Mouse (Mus musculus): ENCODE measurements at regions not wholly inside any gene's neighbourhood (a gene's known extent, or its start where the extent isn't known, plus 50 kb on each side); places are given as distances from the start of the nearest gene placed in this dataset.

DNA sequence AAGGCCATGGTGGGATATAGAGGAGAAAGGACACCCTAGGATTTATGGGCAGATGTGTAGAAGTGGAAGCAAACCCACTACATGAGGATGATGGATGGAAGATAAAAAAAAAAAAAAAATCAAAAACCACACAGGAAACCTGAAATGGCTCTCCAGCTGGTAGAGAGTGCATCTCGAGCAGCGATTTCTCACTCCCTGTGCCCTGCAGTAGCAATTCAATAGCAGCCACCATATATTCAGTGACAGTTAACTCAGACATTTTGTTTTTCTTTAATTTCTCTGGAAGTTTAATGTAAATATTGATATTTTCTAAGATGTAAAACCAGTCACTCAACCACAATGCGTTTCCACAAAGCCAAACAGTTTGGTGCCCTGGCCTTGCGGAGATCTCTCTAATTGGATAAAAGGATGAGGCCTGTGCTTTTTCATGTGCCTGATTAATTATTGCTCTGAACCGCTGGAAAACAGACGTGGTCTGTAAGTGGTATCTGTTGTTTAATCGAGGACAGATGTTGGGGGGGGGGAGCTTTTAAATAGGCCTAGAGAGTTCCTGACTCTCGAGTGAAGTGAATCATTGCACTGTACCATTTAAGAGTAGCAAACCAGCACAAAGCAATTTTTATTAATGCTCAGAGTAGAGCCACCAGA is 68.0 kb upstream of the Shisa3 start:
- H3K27ac ChIP-seq: no peak overlapping the region
- no peak overlapping the region for H3K4me2 ChIP-seq
- peaks cover 9% of the 10 kb centered on the region for H3K4me1 ChIP-seq (replicated peaks)
- no peaks in the 10 kb centered on the region for H3K36me3 ChIP-seq
- no peaks in the 10 kb centered on the region for H3K9me3 ChIP-seq
- no peak overlapping the region for H3K4me3 ChIP-seq (replicated peaks)
- ATAC-seq (ENCODE audit: insufficient number of reproducible peaks, insufficient read depth, low FRiP score, low TSS enrichment, low read depth): no peak
- peaks cover 11% of the 10 kb centered on the region for H3K27me3 ChIP-seq
- WGBS: 29% methylated on average over 8 of the region's 8 CpGs
- H3K9ac ChIP-seq (replicated peaks): no peak overlapping the region

DNA sequence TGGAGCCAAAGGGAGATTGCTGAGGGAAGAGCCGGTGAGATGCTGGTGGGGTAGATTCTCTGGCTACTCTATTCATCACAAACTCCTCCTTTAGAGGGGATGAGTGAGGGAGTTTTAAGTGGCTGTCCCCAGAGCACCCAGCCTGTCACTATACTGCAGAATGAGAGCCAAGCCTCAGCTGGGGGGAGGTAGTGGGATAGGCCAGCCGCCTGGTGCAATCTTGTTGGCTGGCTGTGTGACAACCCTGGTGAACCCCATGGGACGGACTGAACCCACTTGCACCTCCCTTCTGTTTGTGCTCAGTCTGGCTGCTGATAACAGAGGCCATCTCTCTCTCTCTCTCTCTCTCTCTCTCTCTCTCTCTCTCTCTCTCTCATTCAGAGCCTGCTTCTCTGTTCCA is 65.8 kb upstream of the Shisa3 start:
- H3K4me3 ChIP-seq (replicated peaks): no peak overlapping the region
- H3K4me1 ChIP-seq (replicated peaks): peaks cover 10% of the 10 kb centered on the region
- H3K36me3 ChIP-seq: no peaks in the 10 kb centered on the region
- no peak overlapping the region for H3K4me2 ChIP-seq
- ATAC-seq (ENCODE audit: insufficient number of reproducible peaks, insufficient read depth, low FRiP score, low TSS enrichment, low read depth): no peak
- no peak overlapping the region for H3K9ac ChIP-seq (replicated peaks)
- peaks cover 9% of the 10 kb centered on the region for H3K9me3 ChIP-seq
- H3K27me3 ChIP-seq: peaks cover 11% of the 10 kb centered on the region
- WGBS: 81% methylated on average over 3 of the region's 3 CpGs
- no peak overlapping the region for H3K27ac ChIP-seq

- H3K27ac ChIP-seq: no peak overlapping the region
- H3K9me3 ChIP-seq: peaks cover 9% of the 10 kb centered on the region
- H3K4me1 ChIP-seq (replicated peaks): peaks cover 10% of the 10 kb centered on the region
- no peaks in the 10 kb centered on the region for H3K36me3 ChIP-seq
- H3K27me3 ChIP-seq: peaks cover 11% of the 10 kb centered on the region
- no peak overlapping the region for H3K9ac ChIP-seq (replicated peaks)
- no peak overlapping the region for H3K4me3 ChIP-seq (replicated peaks)
- WGBS: 16% methylated on average over 9 of the region's 9 CpGs
- H3K4me2 ChIP-seq: no peak overlapping the region
- ATAC-seq (ENCODE audit: insufficient number of reproducible peaks, insufficient read depth, low FRiP score, low TSS enrichment, low read depth): no peak
These were observed 63.6 kb upstream of the Shisa3 start for GRCm38 (mm10) chr5:67544028-67544589.

DNA sequence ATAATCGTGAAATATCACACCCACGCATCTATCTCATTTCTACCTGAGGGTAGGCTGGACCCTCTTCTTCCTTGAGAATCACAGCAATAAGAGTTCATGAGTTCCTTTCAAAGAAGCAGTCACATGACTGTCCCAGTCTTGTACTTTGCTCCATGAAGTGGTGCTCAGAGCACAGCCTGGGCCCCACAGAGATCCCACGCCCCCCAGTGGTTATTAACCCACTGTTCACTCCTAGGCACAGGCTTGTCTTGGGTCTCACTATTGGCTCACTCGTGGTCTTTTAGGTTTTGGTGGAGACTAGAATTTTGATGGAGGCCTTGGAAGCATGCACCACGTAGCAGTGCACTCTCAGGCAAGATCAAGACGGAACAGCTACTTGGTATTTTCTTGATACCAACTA is 57.4 kb upstream of the Shisa3 start:
- H3K4me3 ChIP-seq (replicated peaks): no peak overlapping the region
- no peak overlapping the region for H3K9ac ChIP-seq (replicated peaks)
- H3K4me1 ChIP-seq (replicated peaks): no peaks in the 10 kb centered on the region; the same call in 1 of the 2 replicates
- WGBS: 89% methylated on average over 6 of the region's 6 CpGs
- H3K27me3 ChIP-seq: no peaks in the 10 kb centered on the region
- no peak overlapping the region for H3K4me2 ChIP-seq
- no peak for ATAC-seq (ENCODE audit: insufficient number of reproducible peaks, insufficient read depth, low FRiP score, low TSS enrichment, low read depth)
- no peak overlapping the region for H3K27ac ChIP-seq
- H3K9me3 ChIP-seq: peaks cover 9% of the 10 kb centered on the region
- H3K36me3 ChIP-seq: no peaks in the 10 kb centered on the region

DNA sequence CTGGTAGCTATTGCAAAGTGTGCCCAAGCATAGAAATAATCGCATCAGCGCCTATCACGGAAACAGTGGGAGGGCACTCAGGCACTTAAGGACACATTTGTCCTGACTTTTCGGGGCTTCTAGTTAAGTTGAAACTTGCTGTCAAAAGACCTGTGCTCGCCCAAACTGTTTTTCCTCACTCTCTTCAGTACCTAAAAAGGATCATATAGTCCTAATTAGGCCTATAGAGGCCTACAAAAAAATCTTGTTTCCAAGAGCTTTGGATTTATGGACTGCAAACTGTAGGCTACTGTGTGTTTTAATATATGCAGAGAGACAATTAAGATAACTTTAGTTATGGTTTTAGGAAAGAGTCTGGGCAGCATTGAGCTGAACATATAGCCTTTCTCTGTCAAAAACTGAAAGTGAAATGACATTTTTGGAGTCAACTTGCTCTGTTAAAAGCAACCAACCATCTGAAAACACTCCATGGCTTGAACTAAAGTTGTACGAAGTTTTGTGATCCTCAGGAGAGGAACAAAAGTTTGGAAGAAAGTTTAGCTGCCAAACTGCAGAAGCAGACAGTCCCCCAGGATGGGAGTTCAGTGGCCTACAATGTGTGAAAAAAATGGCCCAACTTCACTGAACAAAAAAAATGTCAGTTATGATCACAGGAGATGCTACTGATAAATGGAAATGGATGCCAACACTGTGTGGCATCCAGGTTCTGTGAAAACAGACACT is 55.9 kb upstream of the Shisa3 start:
- H3K27ac ChIP-seq: 0 out of 2 replicates have a peak overlapping the region, but pooled peaks have one; percentile 31
- no peaks in the 10 kb centered on the region for H3K27me3 ChIP-seq
- H3K9me3 ChIP-seq: no peaks in the 10 kb centered on the region
- peak; percentile 75 for ATAC-seq (ENCODE audit: insufficient number of reproducible peaks, insufficient read depth, low FRiP score, low TSS enrichment, low read depth)
- H3K4me2 ChIP-seq: no peak overlapping the region
- 67% methylated on average over 6 of the region's 6 CpGs for WGBS
- no peak overlapping the region for H3K9ac ChIP-seq (replicated peaks)
- no peaks in the 10 kb centered on the region; the same call in 1 of the 2 replicates for H3K4me1 ChIP-seq (replicated peaks)
- no peak overlapping the region for H3K4me3 ChIP-seq (replicated peaks)
- no peaks in the 10 kb centered on the region for H3K36me3 ChIP-seq

GRCm38 (mm10) chr5:67552865-67553264 is 54.8 kb upstream of the Shisa3 start:
- ATAC-seq (ENCODE audit: insufficient number of reproducible peaks, insufficient read depth, low FRiP score, low TSS enrichment, low read depth): no peak
- Histone ChIP-seq H3K4me3 (replicated peaks) (no peak overlapping the region), H3K27ac (no peak overlapping the region), H3K9me3 (no peaks in the 10 kb centered on the region), H3K4me1 (replicated peaks) (no peaks in the 10 kb centered on the region; the same call in 1 of the 2 replicates), H3K36me3 (no peaks in the 10 kb centered on the region), H3K9ac (replicated peaks) (no peak overlapping the region), H3K4me2 (no peak overlapping the region), H3K27me3 (no peaks in the 10 kb centered on the region)
- 67% methylated on average over 2 of the region's 2 CpGs for WGBS

All from limb, embryonic 12.5 days (tissue).